Mouse (Mus musculus) brain, embryonic 14.5 days (tissue): ENCODE measurements around the gene Ajm1. TPM values are rescaled to one million over a fixed set of nuclear protein-coding genes. Genes with fewer than 3 reads are reported as not detected.
A peak's percentile ranks its signal among the peaks of the same experiment; 100 is the strongest.

Experiments used
- DNase-seq: peaks from one replicate; pipeline ENCODE4 v3.0.0-alpha.2; 2011; ENCODE audit warnings: low read depth
- CTCF ChIP-seq: fragments of 200-500 bp; IDR thresholded peaks from 2 replicates; pipeline ENCODE4 v1.5.1; 2012; ENCODE audit warnings: inconsistent platforms, mild to moderate bottlenecking, moderate library complexity, borderline replicate concordance; ENCODE audit not compliant: insufficient read depth, insufficient read length; ENCODE audit errors: extremely low read depth
- POLR2A ChIP-seq: fragments of 200-500 bp; IDR thresholded peaks from 2 replicates; pipeline ENCODE4 v1.6.1; 2012; ENCODE audit warnings: mild to moderate bottlenecking, inconsistent platforms, borderline replicate concordance; ENCODE audit not compliant: poor library complexity, insufficient read depth, insufficient read length, severe bottlenecking; ENCODE audit errors: extremely low read depth
- polyA plus RNA-seq: library from polyadenylated mRNA; depleted of rRNA; stranded (reverse); fragments of >200 nt; gene quantifications from 2 replicates; pipeline ENCODE4 v1.2.3, GENCODE M21; 2012

The Ajm1 gene
- polyA plus RNA-seq, 1 experiment, result 30.3 TPM

DNA sequence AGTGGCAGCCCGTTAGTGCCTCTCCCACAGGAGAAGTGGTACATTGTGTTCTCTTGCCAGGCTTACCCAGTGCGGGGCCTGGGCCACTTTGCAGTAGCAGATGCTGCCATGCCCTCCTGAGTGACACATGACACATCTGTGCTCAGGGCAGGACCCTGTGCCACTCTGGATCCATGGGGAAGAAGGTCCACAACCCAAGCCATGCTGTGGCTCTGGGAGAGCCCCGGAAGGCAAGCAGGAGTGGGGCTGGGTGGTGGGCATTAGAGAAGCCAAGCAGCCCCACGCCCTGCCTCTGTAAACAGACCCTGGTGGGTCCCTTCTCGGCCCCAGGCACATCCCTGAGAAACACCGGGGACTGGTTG lies 1.5 kb upstream of the Ajm1 start:
- DNase-seq, result no peak
- TF ChIP-seq POLR2A, result no peak
- no peak for TF ChIP-seq CTCF

- DNase-seq, result peak; percentile 67
- no peak for TF ChIP-seq POLR2A
- no peak for TF ChIP-seq CTCF
These were observed 1.0 kb upstream of the Ajm1 start for GRCm38 (mm10) chr2:25582466-25583119.

GRCm38 (mm10) chr2:25581901-25582301 lies 344 bp upstream of the Ajm1 start:
- DNase-seq, result no peak
- TF ChIP-seq POLR2A (no peak), CTCF (no peak)

DNA sequence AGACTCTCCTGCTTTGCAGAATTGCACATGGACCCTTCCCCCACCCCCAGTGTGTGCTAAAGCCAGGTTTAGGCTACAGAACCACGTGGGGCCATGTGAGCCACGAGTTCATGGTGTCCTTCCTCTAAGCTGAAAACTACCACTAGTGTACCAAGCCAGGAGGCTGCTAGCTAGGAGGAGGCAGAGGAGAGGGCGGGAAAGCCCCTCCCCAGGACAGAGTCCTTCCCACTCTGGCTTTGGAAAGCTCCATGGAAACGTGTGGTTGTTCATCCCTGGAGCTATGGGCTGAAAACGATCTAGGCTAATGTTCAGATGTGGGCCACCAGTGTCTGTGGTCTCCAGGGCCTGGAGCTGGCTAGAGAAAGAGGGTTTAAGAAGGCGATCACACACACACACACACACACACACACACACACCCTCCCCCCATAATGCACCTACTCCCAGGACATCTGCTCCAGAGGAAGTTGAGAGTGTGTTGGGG lies 896 bp downstream of the Ajm1 start:
- TF ChIP-seq POLR2A, result no peak
- no peak for TF ChIP-seq CTCF
- no peak for DNase-seq

DNA sequence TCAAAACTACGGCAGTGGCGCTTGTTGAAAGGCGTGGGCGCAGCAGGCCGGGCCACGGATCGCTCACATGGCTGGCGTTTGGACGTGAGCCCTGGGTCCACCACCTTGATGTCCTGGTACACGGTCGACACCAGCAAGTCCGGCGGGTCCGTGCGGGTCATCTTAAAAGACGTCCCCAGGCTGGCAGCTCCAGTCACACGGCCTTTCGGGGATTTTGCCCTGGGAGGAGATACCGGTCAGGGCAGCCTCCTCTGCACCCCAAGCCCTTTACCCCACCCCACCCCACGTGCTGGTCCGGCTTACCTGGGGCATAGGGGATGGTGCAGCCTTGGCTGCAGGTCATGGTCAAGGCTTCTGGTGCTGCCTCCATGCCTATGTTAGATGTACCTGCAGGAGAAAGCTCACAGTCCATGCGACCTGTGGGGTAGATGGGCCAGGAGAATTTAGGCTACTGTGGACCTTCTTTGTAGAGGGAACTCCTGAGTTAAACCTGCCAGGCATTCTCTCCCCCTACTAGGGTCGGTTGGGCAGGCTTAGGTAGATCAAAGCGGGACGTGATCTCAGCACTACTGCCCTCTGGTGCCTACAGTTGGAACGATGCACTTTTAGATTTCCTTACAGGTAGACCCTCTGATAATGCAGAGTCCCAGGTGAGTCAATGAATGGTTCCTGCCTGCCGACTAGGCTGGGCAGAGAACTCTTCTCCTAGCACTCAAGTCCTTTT lies 1.7 kb downstream of the Ajm1 start:
- DNase-seq, result peak; percentile 61
- TF ChIP-seq POLR2A, result no peak
- peak; percentile 56; the same call in 1 of the 2 replicates for TF ChIP-seq CTCF

GRCm38 (mm10) chr2:25578796-25579736 lies 2.5 kb downstream of the Ajm1 start:
- TF ChIP-seq CTCF (no peak), POLR2A (no peak)
- no peak for DNase-seq

- DNase-seq, result no peak
- TF ChIP-seq POLR2A (no peak), CTCF (no peak; the same call in 1 of the 2 replicates)
These were observed 3.4 kb downstream of the Ajm1 start for GRCm38 (mm10) chr2:25577951-25578795.

- peak; percentile 25 for DNase-seq
- no peak for TF ChIP-seq CTCF
These were observed 4.3 kb downstream of the Ajm1 start for GRCm38 (mm10) chr2:25576965-25577891.

GRCm38 (mm10) chr2:25576028-25576850 lies 5.3 kb downstream of the Ajm1 start:
- no peak for DNase-seq
- TF ChIP-seq POLR2A, result no peak
- no peak for TF ChIP-seq CTCF
